Mouse (Mus musculus): ENCODE results near the gene Slc25a10.
"Not testable (repeated sequence)": the region's sequence is repeated elsewhere in the genome, so short reads cannot be mapped to it uniquely, and the experiment has no call there.

The Slc25a10 gene

DNA sequence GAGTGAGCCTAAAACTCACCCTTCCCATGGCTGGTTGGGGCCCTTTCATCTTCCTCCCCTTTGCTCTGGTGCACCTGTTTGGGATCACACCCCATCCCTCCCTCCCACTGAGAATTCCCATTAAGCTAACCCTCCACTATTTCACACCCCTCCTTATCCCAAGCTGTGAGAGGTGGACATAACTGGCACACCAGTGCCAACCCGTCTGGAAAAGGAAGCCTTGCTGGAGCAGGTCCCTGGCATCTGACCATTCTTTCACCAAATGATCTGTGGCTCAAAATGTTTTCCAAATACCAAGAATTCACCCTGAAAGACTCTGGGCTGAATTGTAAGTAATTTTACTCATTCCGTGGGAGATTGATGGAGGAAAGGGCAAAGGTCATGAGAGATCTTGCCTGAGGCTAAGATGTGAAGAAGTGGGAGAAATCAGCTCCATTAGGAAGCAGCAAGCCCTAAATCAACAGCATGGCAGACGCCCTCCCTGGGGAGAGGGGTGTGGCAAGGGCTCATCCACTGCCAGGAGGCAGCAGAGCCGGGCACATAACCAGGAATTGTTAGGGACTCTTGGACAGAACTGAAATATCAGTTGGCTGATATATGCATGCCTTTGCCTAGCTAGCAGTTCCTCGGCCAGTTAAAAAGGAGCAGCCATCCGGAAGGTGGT lies 21.3 kb downstream of the Slc25a10 start:
- DNase-seq: no peak

GRCm38 (mm10) chr11:120514262-120514661 lies 22.6 kb downstream of the Slc25a10 start:
- DNase-seq: not testable (repeated sequence)

DNA sequence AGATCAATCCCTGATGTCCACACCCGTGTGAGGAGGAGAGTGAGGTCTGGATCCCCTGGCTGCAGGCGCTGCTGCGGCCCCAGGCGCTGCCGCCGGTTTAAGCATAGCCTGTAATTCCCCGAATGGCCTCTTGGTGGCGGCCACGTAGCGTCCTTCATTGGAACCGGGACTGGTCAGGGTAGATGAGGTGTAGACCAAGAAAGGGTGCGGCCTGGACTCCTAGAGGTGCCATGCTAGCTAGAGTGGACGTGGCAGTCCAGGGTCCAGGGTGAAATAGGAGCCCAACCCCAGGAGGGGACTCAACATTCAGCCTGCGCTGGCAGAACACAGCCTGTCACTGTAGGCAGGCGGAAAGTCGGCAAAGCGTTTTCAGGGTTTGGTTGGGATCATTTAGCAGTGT lies 24.0 kb downstream of the Slc25a10 start:
- DNase-seq: peak; percentile 93

- DNase-seq: no peak
Measured at GRCm38 (mm10) chr11:120517147-120517546, 25.5 kb downstream of the Slc25a10 start.

- DNase-seq: peak; percentile 40
Measured at GRCm38 (mm10) chr11:120518027-120518426, 26.4 kb downstream of the Slc25a10 start.

DNA sequence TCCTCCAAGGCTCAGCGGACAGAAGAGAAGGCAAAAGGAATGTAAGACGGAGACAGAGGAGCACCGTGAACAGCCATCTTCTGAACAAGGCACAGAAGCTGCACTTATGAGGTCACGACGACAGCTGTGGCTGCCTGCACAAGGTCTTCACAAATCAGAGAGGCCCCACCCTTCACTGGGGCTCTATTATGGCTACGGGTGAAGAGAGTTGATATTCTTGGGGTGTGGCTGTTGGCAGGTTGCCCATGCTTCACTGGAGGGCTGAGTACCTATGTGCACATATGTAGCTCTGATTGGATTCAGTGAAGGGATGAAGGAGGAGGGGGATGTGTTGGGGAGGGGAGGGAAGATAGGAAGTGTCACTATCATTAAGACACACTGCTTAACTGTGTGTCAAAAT lies 26.9 kb downstream of the Slc25a10 start:
- DNase-seq: no peak

DNA sequence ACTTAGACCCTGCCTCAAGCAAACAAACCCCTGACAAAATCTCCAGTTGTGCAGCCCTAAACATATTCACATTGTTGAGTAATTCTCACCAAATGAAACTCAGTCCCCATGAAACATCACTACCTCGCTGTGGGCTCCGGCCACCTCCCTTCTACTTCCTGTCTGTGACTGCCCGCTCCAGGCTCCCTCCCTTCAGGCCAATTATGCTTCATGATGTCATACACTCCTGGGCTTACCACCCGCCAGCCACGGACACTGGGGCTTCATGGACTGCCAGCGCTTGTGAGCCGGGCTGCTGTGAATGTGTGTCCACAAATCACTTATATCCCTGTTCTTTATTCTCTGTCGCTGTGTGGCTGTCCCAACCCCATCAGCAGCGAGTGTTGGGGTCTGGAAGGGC lies 28.1 kb downstream of the Slc25a10 start:
- peak; percentile 72 for DNase-seq

DNA sequence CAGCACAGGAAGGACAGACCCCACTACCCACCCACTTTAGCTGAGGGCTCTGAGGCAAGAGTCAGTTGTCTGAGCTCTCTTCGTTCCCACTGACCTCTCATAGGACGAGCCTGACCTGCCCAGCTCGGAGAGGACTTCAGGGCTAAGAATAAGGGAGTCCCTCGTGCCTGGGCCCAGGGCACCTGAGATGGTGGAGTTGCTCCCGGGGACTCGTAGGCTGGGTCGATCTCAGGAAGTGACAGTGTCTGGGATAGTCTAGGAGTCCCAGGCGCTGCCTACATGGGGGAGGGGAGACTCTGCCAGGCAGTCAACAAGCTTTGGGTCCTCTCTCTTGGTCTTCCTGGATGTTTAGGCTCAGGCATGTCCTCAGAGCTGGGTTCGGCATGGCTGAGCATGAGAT lies 28.9 kb downstream of the Slc25a10 start:
- DNase-seq: no peak

DNA sequence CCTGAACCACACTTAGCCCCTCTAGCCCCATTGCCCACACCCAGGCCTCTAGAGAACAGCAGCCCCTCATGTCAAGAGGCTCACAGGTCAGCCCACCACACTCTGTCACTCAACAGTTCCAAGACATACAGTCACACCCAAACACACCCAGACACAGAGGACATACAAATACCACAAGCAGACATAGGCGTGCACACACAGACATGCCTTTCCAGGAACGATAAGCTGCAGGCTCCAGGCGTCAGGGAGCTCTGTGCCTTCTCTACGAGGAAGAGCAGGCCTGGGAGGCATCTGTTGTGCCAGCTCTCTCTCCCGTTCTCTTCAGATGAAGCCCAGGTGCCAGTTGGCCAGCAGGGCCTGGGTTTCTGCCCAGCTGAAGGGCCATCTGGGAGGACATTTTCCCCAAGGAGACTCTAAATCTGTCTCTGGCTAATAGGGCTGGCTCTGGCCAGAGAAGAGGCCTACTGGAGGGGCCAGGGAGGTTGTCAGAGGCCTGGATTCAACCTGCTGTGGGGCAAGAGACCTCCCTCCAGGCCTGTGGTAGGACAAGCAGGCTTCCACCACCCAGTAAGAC lies 29.4 kb downstream of the Slc25a10 start:
- no peak for DNase-seq

DNA sequence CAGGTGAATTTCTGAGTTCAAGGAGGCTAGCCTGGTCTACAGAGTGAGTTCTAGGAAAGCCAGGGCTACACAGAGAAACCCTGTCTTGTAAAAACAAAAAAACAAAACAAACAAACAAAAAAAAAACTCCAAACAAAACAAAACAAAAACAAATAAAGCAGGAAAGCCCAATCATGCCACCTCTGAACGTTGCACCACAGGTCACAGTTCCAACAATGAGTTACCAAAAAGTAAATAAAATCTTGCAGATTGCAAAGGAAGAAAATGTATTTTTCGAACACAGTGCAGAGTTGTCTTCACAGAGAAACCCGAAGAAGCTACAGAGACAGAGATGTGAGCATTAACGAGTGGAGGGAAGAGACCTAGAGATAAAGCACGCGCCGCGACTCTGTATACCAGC lies 30.9 kb downstream of the Slc25a10 start:
- no peak for DNase-seq

DNA sequence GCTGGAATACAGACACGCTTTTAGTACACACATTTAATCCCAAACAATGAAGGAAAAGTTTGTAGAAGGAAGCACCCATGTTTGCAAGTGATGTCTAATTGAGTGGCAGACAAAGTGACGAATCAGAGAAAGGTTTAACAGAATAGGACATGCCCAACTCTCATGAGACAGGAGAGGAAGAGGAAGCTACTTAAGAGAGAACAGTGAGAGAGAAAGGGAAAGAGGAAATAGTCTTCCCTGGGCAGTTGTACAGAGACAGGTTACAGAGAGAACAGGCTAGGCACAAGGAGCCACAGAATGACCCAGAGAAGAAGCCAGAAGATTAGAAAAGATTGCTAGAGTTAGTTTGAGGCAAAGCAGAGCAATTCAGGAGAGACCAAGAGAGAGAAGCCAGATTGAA lies 34.3 kb downstream of the Slc25a10 start:
- no peak for DNase-seq

DNA sequence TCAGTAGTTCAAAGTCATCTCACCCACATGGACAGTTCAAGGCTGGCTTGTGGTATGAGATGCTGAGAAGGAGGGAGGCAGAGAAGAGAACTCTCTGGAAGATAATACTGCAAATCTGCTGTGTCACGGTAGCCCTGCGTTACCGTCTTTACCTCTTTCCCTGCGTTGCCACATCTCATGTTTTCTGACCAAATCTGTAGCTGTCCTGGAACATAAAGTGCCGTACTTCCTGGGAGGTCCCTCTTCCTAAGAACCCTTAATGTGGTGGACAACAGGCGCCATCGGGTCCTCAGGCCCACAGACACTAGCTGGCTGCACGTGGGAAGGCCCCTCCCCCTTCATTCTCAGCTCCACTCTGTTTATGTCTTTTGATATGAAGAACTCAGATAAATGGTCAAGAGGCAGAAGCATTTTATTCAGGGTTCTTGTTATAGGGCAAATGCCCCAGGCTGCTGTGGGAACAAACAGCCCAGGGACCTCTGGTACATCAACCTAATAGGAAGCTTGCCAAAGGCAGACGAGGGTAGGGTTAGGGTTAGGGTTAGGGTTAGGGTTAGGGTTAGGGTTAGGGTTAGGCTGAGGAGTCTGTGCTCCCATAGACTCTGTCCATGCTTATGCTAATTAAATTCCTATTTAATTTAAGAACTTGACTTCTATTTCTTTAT lies 36.2 kb downstream of the Slc25a10 start:
- DNase-seq: no peak

GRCm38 (mm10) chr11:120528903-120529302 lies 37.3 kb downstream of the Slc25a10 start:
- no peak for DNase-seq

DNA sequence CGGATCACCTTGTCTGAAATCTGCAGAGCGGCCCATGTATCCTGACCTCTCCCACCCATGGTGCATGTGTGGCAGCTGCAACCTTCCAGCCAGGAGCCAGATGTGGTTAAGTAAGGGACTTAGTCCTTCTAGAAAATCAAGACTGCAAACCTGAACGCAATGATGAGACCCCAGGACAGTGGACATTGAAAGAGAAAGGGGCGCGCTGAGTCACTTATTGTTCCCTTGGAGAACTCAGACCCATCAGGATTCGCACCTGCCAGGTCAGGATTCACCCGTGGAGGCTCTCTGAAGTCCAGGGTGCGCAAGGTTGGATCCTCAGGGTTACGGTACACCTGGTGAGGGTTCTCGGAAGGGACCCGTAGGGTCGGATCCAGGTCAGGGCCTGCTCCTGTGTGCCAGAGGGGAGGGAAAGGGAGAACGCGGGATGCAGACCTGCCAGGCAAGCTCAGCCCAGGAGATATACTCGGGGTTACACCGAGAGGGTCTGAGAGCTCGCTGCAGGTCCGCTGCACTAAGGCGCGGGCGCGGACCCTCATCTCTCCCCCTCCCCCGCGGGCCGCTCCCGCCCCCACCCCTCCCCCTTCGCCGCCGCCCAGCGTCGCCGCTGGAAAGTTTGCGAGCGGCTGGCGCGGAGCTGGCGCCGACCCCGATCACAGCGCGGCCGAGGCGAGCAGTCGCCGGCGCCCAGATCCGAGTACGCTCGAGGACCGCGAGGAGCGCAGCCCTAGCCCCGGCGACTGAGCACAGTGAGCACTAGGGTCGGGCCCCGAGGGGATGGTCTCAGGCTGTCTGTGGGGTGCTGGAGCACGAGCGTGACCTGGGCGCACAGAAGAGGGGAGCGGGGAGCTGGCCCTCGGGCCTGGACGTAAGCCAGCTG lies 38.7 kb downstream of the Slc25a10 start, which contains the start of gene Gcgr:
Gene Gcgr (plus strand): TSS at position 615 of the 880 bp plus-strand sequence.
- peak; percentile 49 for DNase-seq

- no peak for DNase-seq
Measured at GRCm38 (mm10) chr11:120531646-120532045, 40.0 kb downstream of the Slc25a10 start.

DNA sequence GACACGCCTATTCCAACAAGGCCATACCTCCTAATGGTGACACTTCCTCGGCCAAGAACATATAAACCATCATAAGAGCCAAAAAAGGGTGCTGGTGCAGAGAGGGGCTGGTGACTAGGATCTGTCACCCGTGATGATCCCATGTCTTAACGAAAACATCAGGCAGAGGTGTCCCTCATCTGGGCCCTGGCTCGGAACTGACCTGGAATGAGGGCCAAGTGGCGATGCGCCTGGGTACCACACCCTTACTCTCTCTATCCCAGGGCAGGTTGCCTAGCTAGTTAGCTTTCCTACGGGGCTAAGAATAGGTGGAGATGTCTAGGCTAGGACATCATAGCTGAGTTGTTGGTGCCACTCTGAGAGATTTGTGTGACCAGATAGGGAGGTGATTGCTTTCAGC lies 42.5 kb downstream of the Slc25a10 start:
- DNase-seq: no peak

GRCm38 (mm10) chr11:120535145-120535544 lies 43.5 kb downstream of the Slc25a10 start:
- DNase-seq: no peak

- no peak for DNase-seq
Measured at GRCm38 (mm10) chr11:120535804-120536203, 44.2 kb downstream of the Slc25a10 start.

DNA sequence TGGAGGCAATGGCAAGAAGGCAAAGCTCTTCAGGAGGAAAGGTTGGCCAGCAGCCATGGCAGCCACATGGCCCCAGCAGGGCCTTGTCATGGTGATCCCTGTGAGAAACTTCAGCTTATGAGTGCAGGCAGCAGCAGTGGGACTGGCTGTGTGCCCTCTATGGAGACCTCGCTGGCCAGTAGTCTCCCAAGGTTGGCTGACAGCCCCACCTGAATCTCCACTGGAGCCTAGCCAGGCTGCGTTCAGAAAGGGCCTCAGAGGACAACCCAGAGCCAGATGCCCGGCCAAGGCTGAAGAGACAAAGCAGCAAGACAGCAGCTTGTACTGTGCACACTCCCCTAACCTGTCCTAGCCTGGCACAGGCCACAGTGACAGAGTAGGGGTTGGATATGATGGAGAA lies 46.8 kb downstream of the Slc25a10 start:
- DNase-seq: peak; percentile 75

DNA sequence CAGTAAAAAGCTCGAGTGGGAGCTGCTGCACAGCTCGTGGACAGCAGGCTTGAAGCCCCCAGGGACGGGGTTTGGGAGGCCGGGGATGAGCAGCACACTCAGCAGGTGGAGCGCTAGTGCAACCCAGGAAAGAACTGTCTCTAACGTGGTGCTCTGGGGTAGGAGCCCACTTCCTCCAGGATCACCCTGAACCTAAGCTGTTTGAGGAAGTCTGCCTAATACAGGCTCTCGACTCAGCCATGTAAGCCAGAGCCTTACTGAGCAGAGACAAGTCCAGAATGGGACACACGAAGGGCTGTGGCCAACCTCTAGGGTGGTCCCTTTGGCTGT lies 47.3 kb downstream of the Slc25a10 start:
- DNase-seq: no peak

DNA sequence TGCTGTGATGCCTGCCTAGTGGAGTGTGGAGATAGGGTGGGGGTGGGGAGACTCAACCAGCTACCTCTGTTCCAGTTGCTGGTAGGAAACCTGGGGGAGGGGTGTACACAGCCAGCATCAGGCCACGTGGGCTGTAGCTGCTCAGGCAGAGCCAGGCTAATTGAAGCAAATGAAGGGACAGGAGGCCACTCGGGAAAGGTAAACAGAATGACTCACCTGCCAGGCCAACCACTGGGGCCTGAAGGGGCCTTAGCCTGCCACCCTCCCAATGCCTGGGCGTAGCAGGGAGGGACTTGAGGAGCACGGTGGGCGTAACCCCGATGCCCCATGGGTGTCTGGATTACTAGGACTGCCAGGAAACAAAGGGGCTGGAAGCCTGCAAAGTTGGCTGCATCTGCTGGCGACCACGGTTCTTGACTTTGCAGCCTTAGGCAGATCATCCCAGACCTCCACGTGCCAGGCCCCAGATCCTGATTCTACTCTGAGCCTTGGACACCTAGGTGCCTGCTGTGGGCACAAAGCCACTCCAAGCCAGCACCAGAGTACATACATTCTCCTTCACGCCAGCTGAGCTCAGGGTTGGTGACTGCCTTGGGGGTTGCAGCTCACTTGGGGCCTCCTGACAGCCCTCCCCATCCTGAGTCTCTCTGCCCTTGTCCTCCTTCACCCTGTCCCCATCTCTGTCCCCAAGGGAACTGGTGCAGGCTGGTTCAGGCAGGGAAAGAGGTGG lies 47.8 kb downstream of the Slc25a10 start:
- DNase-seq: peak; percentile 76

GRCm38 (mm10) chr11:120541907-120542306 lies 50.3 kb downstream of the Slc25a10 start:
- DNase-seq: peak; percentile 57

GRCm38 (mm10) chr11:120542376-120542775 lies 50.7 kb downstream of the Slc25a10 start:
- no peak for DNase-seq
